Mouse (Mus musculus): ENCODE measurements around the gene Atg16l2. TPM values are rescaled to one million over a fixed set of nuclear protein-coding genes. Genes with fewer than 3 reads are reported as not detected.

Gene Atg16l2
- polyA plus RNA-seq, 1 experiment from 2014 or later = 25.8 TPM

GRCm38 (mm10) chr7:101223501-101223900 is 78.5 kb downstream of the Atg16l2 start:
- H3K36me3 ChIP-seq = no peaks in the 10 kb centered on the region
- H3K4me2 ChIP-seq = no peak overlapping the region
- no peaks in the 10 kb centered on the region for H3K9me3 ChIP-seq
- no peak overlapping the region for H3K9ac ChIP-seq (replicated peaks)
- WGBS = 90% methylated on average over 2 of the region's 2 CpGs
- no peak overlapping the region for H3K4me3 ChIP-seq (replicated peaks)
- no peak for ATAC-seq (ENCODE audit: insufficient number of reproducible peaks, insufficient read depth, low FRiP score, low TSS enrichment, low read depth)
- H3K4me1 ChIP-seq (replicated peaks) = no peaks in the 10 kb centered on the region
- no peak overlapping the region for H3K27ac ChIP-seq
- no peaks in the 10 kb centered on the region for H3K27me3 ChIP-seq

GRCm38 (mm10) chr7:101216724-101217123 is 85.3 kb downstream of the Atg16l2 start:
- no peak overlapping the region for H3K27ac ChIP-seq
- H3K4me3 ChIP-seq (replicated peaks) = no peak overlapping the region
- no peak overlapping the region for H3K4me2 ChIP-seq
- H3K9ac ChIP-seq (replicated peaks) = no peak overlapping the region
- peaks cover 4% of the 10 kb centered on the region; the same call in 1 of the 2 replicates for H3K36me3 ChIP-seq
- no peak for ATAC-seq (ENCODE audit: insufficient number of reproducible peaks, insufficient read depth, low FRiP score, low TSS enrichment, low read depth)
- H3K4me1 ChIP-seq (replicated peaks) = no peaks in the 10 kb centered on the region
- H3K27me3 ChIP-seq = no peaks in the 10 kb centered on the region
- WGBS = 79% methylated on average over 2 of the region's 2 CpGs
- no peaks in the 10 kb centered on the region for H3K9me3 ChIP-seq

- H3K4me1 ChIP-seq (replicated peaks) = no peaks in the 10 kb centered on the region
- H3K9ac ChIP-seq (replicated peaks) = no peak overlapping the region
- H3K4me3 ChIP-seq (replicated peaks) = no peak overlapping the region
- no peaks in the 10 kb centered on the region for H3K9me3 ChIP-seq
- ATAC-seq (ENCODE audit: insufficient number of reproducible peaks, insufficient read depth, low FRiP score, low TSS enrichment, low read depth) = no peak
- H3K27ac ChIP-seq = no peak overlapping the region
- peaks cover 9% of the 10 kb centered on the region for H3K36me3 ChIP-seq
- no peaks in the 10 kb centered on the region for H3K27me3 ChIP-seq
- WGBS = 75% methylated on average over 3 of the region's 3 CpGs
- no peak overlapping the region for H3K4me2 ChIP-seq
Measured at GRCm38 (mm10) chr7:101213515-101214263, 88.4 kb downstream of the Atg16l2 start.

Other genes with a start within 250 kb of the Atg16l2 start
- gene Fchsd2, start 209.4 kb downstream of the Atg16l2 start, polyA plus RNA-seq (2016; fragmentation: Nextera tagmentation; extraction: Ambion mirVana) = 25.1 and 27.9 TPM in 2 replicates
- gene Stard10, start 14.8 kb upstream of the Atg16l2 start, polyA plus RNA-seq (2016; fragmentation: Nextera tagmentation; extraction: Ambion mirVana) = 17.2 and 17.8 TPM in 2 replicates
- 18.0 and 24.0 TPM in 2 replicates for gene Arap1, start 45.8 kb upstream of the Atg16l2 start, polyA plus RNA-seq (2016; fragmentation: Nextera tagmentation; extraction: Ambion mirVana)
- gene Gm45837, start 108.6 kb upstream of the Atg16l2 start, polyA plus RNA-seq (2016; fragmentation: Nextera tagmentation; extraction: Ambion mirVana) = not detected in 2 replicates
- gene Pde2a, start 119.4 kb upstream of the Atg16l2 start, polyA plus RNA-seq (2016; fragmentation: Nextera tagmentation; extraction: Ambion mirVana) = 8.9 and 9.0 TPM in 2 replicates

Data from limb, embryonic 12.5 days (tissue).